Mouse (Mus musculus) midbrain, embryonic 14.5 days (tissue): Measurements from ENCODE around the gene Crym. TPM values are rescaled to one million over a fixed set of nuclear protein-coding genes. Genes with fewer than 3 reads are reported as not detected.
A peak's percentile ranks its signal among the peaks of the same experiment; 100 is the strongest.

ENCODE experiments used
- ATAC-seq: fragments of 200-750 bp; cut with Nextera tagmentation; 2 replicates; pipeline ENCODE4 v1.8.0; 2017; ENCODE audit warnings: moderate number of reproducible peaks, moderate library complexity; ENCODE audit not compliant: low FRiP score, low TSS enrichment
- DNase-seq: peaks from one replicate; pipeline ENCODE4 v3.0.0-alpha.2; 2015
- H3K27ac ChIP-seq: fragments of 300-500 bp; sonication (generic); replicated peaks from 2 replicates; pipeline ENCODE4 v1.5.1; 2014; ENCODE audit warnings: mild to moderate bottlenecking, low read depth, low read length, moderate library complexity
- H3K27me3 ChIP-seq: fragments of 300-500 bp; sonication (generic); 2 replicates; pipeline ENCODE4 v1.6.1; 2014; ENCODE audit warnings: low read length, control low read depth, mixed read lengths; ENCODE audit not compliant: control insufficient read depth, insufficient read depth
- H3K36me3 ChIP-seq: fragments of 300-500 bp; sonication (generic); 2 replicates; pipeline ENCODE4 v1.6.1; 2014; ENCODE audit warnings: low read length, control low read depth; ENCODE audit not compliant: control insufficient read depth, insufficient read depth
- H3K4me1 ChIP-seq: fragments of 300-500 bp; sonication (generic); 2 replicates; pipeline ENCODE4 v1.6.1; 2014; ENCODE audit warnings: mild to moderate bottlenecking, antibody characterized with exemption, low read length, control low read depth; ENCODE audit not compliant: control insufficient read depth, insufficient read depth
- H3K4me2 ChIP-seq: fragments of 300-500 bp; sonication (generic); 2 replicates; pipeline ENCODE4 v1.6.1; 2014; ENCODE audit warnings: mild to moderate bottlenecking, low read length, moderate library complexity
- H3K4me3 ChIP-seq: fragments of 300-500 bp; sonication (generic); replicated peaks from 2 replicates; pipeline ENCODE4 v1.5.1; 2014; ENCODE audit warnings: low read depth, low read length
- H3K9ac ChIP-seq: fragments of 300-500 bp; sonication (generic); replicated peaks from 2 replicates; pipeline ENCODE4 v1.6.1; 2014; ENCODE audit warnings: mild to moderate bottlenecking, low read length, moderate library complexity
- H3K9me3 ChIP-seq: fragments of 300-500 bp; sonication (generic); 2 replicates; pipeline ENCODE4 v1.6.1; 2016; ENCODE audit warnings: low read length, control low read depth, mixed read lengths; ENCODE audit not compliant: control insufficient read depth
- WGBS: fragments of 180-500 bp; shearing (Covaris S2); extraction: QIAGEN DNeasy Blood & Tissue Kit; methylation state at CpG from one replicate; pipeline ENCODE4 v1.1.7; 2014; 5-methylcytosine and 5-hydroxymethylcytosine counted together
- polyA plus RNA-seq: library from polyadenylated mRNA; unstranded; fragments of >200 nt; fragmentation: Nextera tagmentation; extraction: Ambion mirVana; gene quantifications from 2 replicates; pipeline ENCODE4 v1.2.1, GENCODE M21; 2014

Gene Crym
- polyA plus RNA-seq, 1 experiment from 2014 or later: 30.3 TPM

DNA sequence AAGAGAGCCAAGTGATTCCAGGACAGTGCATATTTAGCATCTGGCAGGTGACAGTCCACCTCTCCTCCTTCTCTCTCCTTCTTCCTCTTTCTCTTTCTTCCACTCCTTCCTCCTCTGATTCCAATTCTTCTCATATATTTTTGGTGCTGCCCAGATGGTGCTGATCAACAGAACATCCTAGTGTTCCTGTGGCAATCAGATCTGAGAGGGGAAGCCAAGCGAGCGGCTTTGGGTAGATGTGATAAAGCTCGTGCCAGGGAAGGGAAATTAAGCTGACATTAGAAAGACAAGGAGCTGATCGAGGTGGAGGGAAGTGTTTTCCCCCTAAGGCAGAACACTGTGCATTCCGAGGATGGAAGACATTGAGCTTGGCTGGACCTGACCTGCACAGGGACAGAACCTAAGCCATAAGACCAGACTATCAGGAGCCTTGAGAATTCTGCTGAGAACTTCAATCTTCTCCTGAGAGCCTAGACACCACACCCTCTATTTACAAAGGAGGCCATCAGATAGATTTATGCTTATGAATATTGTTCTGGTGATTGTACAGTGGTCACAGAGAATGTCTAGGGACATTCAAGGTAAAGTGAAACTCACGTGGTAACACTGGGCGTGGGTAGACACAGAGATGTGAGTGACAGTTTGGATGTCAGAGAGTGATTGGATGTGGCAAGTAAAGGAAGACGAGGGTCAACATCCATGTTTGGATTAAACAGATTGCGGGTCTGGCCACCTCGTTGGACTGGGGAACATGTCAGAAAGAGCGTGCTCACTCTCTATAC lies 27.0 kb downstream of the Crym start:
- no peak for ATAC-seq
- WGBS: 91% methylated on average over 11 of the region's 11 CpGs

DNA sequence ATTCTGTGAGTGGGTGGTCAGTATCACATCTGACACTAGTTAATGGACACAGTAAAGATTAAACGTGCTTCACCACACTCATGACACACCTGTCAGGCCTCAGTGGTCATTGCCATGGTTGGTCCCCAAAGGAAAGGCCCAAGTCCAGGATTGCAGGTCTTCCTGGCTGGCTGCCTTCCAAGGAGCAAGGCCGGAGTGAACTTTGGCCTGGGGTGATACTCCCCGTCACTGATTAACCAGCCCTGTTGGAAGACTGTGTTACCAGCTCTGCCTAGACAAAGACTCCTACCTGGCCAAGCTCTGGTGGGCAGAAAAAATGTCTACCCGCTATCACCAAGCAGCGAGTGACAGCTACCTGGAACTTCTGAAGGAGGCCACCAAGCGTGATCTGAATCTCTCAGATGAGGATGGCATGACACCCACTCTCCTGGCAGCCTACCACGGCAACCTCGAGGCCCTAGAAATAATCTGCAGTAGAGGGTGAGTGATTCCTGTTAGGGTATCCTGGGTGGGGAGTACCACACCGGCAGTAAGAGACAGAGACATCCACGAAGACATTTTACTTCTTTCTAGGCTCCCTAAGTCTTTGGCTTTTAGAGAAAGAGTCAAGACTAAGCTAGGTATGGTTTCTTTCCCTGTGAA lies 28.2 kb downstream of the Crym start, which contains the start of gene Anks4b:
Anks4b (plus strand) TSS at position 256 of the 642 bp plus-strand sequence.
- no peaks in the 10 kb centered on the region for H3K4me1 ChIP-seq
- 88% methylated on average over 10 of the region's 10 CpGs for WGBS
- no peak within 1 kb of the TSS for H3K4me2 ChIP-seq
- H3K9me3 ChIP-seq: no peaks in the 10 kb centered on the region
- H3K36me3 ChIP-seq: no peaks in the 10 kb centered on the region
- H3K4me3 ChIP-seq: no peak within 1 kb of the TSS
- no peak within 1 kb of the TSS for H3K27ac ChIP-seq
- no peak for DNase-seq
- H3K27me3 ChIP-seq: no peaks in the 10 kb centered on the region
- ATAC-seq: no peak
- H3K9ac ChIP-seq: no peak within 1 kb of the TSS

More for the DNA sequence above, 27.0 kb downstream of the Crym start:
- no peaks in the 10 kb centered on the region for H3K9me3 ChIP-seq
- no peaks in the 10 kb centered on the region for H3K4me1 ChIP-seq
- H3K4me2 ChIP-seq: no peak overlapping the region
- H3K9ac ChIP-seq: no peak overlapping the region
- no peaks in the 10 kb centered on the region for H3K27me3 ChIP-seq
- H3K4me3 ChIP-seq: no peak overlapping the region
- H3K36me3 ChIP-seq: no peaks in the 10 kb centered on the region
- no peak for DNase-seq
- no peak overlapping the region for H3K27ac ChIP-seq

DNA sequence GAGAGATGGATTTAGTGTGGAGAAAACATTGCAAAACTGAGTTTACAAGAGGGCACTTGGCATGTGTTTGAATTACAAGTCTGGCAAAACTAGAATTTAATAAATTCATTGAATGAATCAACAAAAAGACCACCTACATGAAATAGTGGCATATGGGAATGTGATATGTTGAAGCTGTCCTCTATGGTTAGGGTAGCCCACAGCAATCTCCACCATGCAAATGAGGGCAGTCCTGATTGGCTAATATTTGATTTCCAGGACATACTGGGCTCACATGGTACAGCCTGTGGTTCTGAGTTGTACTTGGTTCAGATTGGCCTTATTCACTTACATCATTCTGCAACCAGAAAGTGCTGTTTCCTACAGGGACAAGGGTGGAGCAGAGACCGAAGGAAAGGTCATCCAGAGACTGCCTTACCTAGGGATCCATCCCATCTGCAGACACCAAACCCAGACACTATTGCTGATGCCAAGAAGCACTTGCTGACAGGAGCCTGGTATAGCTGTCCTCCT lies 29.7 kb downstream of the Crym start:
- Histone ChIP-seq H3K27me3 (no peaks in the 10 kb centered on the region), H3K9me3 (no peaks in the 10 kb centered on the region), H3K9ac (no peak overlapping the region), H3K4me2 (no peak overlapping the region), H3K4me3 (no peak overlapping the region), H3K36me3 (no peaks in the 10 kb centered on the region), H3K4me1 (no peaks in the 10 kb centered on the region), H3K27ac (no peak overlapping the region)
- WGBS: 92% methylated on average over 1 of the region's 1 CpGs
- DNase-seq (no peak), ATAC-seq (no peak)

DNA sequence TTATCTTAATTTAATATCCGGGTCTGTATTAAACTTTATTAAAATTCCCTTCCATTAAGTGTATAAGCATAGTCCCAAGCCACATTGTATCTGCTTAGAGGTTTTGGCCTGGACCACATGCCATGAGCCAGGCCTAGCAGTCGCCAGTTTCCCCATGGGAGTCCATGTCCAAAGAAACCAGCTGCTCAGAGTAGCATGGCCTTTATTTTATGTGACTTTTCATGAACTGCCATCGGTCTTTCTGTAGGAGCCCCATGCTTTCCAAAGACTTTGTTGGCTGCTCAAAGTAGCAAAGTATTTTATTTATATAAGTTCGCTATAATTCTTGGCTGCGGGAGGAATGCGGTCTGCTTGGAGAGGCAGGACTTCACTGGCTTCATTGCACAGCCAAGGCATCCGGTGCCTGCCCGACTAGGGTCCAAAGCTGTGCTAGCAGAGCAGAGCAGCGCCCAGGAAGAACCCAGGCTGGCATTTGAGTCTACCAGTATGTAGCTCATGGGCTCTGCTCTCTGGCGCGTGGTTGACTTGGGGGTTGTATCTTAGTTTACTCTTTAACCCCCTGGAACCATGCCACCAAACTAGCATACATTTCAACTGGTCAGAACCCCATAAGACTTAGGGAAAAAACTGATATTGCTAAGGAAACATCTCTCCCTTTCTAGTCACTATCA lies 38.2 kb downstream of the Crym start:
- H3K4me2 ChIP-seq: no peak overlapping the region

DNA sequence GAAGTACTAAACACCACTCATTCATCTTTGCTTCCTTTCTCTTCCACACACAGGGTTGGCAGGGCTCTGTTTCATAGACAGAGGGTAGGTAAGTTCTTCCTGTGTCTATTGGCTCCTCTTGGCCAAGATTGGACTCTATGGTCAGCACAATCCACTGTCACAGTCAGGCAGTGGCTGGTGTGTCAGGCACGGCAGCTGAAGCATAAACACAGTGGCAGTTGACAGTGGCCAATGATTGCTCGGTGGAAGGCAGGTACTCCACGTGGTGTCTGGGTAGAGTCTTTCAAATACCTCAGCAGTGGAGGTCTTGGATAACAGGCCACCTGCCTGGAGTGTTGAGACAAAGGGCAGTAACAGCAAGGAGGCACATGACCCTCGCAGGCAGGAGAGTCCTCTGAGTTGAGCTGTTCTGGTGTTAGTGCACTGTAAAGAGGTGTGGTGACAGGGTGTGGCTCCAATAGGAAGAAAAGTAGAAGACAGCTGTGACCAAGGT lies 43.7 kb downstream of the Crym start:
- Histone ChIP-seq H3K27me3 (no peaks in the 10 kb centered on the region), H3K27ac (no peak overlapping the region), H3K9ac (no peak overlapping the region), H3K36me3 (no peaks in the 10 kb centered on the region), H3K4me3 (no peak overlapping the region), H3K9me3 (no peaks in the 10 kb centered on the region), H3K4me2 (no peak overlapping the region), H3K4me1 (peaks cover 12% of the 10 kb centered on the region)
- ATAC-seq (no peak), DNase-seq (no peak)
- WGBS: 33% methylated on average over 4 of the region's 4 CpGs

More for the DNA sequence above, 38.2 kb downstream of the Crym start:
- Histone ChIP-seq H3K9ac (no peak overlapping the region), H3K4me1 (no peaks in the 10 kb centered on the region), H3K27ac (no peak overlapping the region), H3K36me3 (no peaks in the 10 kb centered on the region), H3K27me3 (no peaks in the 10 kb centered on the region), H3K4me3 (no peak overlapping the region), H3K9me3 (no peaks in the 10 kb centered on the region)
- ATAC-seq: no peak
- WGBS: 89% methylated on average over 11 of the region's 11 CpGs
- no peak for DNase-seq

DNA sequence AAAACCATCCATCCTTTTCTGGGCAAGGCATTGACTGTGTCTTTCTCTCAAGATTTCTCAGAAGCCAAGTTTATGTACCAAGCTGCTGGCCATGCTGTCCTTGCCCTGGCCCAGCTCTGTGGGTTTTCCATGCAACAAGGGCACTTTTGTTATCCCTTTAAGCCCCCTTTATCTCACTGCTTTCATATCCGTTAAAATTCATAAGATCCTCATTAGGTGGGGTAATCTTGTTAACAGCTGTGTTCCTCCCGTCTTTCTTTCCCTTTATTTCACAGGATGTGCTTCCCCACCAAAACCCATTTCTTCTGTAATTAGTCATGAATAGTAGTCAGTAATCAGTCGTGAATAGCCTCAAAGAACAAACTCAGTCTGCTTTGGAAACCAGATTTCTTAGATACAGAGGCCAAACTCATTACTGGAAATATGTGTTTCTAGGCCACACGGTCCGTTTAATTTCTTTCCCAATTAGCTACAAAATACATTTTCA lies 44.3 kb downstream of the Crym start:
- 20% methylated on average over 5 of the region's 5 CpGs for WGBS
- no peak overlapping the region for H3K4me3 ChIP-seq
- no peaks in the 10 kb centered on the region for H3K27me3 ChIP-seq
- H3K27ac ChIP-seq: no peak overlapping the region
- H3K36me3 ChIP-seq: no peaks in the 10 kb centered on the region
- DNase-seq (peak; percentile 50), ATAC-seq (peak; percentile 62; the same call in 1 of the 2 replicates)
- H3K4me2 ChIP-seq: no peak overlapping the region
- H3K9me3 ChIP-seq: no peaks in the 10 kb centered on the region
- H3K4me1 ChIP-seq: peaks cover 12% of the 10 kb centered on the region
- H3K9ac ChIP-seq: no peak overlapping the region

DNA sequence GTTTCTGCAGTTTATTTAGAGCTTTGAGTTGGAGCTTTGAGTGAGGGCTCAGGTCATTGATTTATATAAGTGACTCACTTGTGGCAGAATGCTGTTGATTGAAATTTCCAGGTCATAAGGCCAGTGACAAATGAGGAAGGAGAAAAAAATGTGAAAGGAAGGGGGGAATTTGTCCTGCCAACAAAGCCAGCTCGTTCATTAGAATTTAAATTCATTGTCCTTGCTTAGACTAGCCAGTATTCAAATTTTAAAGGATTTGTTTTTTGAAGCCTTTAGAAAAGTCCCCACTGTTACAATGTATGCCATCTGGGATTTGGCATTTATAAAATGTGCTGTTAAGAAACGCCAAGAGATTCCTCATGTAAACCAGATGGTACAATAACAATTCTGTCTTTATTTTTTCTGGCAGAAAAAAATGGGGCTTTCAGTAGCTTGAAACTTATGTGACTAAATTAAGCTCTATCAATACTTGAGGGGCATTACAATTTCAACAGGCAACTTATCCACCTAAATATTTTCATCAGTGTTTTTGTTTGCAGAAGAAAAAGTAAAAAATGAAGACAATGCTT lies 45.0 kb downstream of the Crym start:
- H3K36me3 ChIP-seq: no peaks in the 10 kb centered on the region
- ATAC-seq (no peak), DNase-seq (peak; percentile 39)
- no peak overlapping the region for H3K9ac ChIP-seq
- H3K4me3 ChIP-seq: no peak overlapping the region
- H3K4me2 ChIP-seq: no peak overlapping the region
- H3K27me3 ChIP-seq: no peaks in the 10 kb centered on the region
- H3K9me3 ChIP-seq: no peaks in the 10 kb centered on the region
- H3K4me1 ChIP-seq: peaks cover 12% of the 10 kb centered on the region
- WGBS: 10% methylated on average over 2 of the region's 2 CpGs
- H3K27ac ChIP-seq: no peak overlapping the region

DNA sequence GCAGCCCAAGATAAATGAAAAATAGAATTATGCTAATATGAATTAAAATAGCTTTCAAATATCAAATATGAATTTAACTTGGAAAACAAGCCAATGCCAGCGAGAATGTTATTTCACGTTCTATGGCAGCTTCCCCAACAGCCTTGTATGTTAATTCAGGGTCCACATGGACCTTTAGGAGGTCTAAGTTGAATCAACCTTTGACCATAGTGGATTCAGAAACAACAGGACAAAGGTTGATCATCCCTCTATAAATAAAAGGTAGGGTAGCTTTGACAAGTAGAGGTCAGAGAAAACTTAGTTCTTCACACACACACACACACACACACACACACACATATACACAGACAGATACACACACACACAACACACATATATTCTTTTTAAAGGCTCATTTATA lies 51.0 kb downstream of the Crym start:
- no peaks in the 10 kb centered on the region for H3K36me3 ChIP-seq
- H3K27me3 ChIP-seq: no peaks in the 10 kb centered on the region
- no peaks in the 10 kb centered on the region for H3K4me1 ChIP-seq
- ATAC-seq: no peak
- DNase-seq: no peak
- no peak overlapping the region for H3K4me2 ChIP-seq
- no peak overlapping the region for H3K9ac ChIP-seq
- H3K27ac ChIP-seq: no peak overlapping the region
- 91% methylated on average over 2 of the region's 2 CpGs for WGBS
- H3K9me3 ChIP-seq: no peaks in the 10 kb centered on the region
- no peak overlapping the region for H3K4me3 ChIP-seq
